Mouse (Mus musculus) thymus, postnatal 25 days (tissue): ENCODE results near the gene Vps9d1.
"Not testable (repeated sequence)": the region's sequence is repeated elsewhere in the genome, so short reads cannot be mapped to it uniquely, and the experiment has no call there.

ENCODE experiments used
- DNase-seq: peaks from one replicate; pipeline ENCODE4 v3.0.0; 2022

The Vps9d1 gene

DNA sequence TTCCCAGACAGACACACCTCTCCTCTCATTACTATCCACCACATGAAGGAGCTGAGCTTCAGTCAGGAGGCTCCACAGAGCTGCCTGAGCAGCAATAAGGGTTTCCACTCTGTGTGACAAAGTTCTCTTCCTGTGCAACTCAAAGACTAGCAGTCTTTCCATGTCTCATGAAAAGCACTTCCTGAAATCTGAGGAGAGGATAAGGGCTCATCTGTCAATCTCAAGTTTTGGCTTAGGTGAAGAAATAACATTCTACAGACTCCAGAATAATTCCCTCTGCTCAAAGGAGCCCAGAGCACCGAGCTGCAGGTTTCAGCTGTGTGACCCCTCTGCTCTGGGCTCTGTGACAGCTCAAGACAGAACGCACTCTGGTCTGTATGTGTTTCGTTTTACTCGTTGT lies 1.2 kb downstream of the Vps9d1 start:
- DNase-seq = no peak

DNA sequence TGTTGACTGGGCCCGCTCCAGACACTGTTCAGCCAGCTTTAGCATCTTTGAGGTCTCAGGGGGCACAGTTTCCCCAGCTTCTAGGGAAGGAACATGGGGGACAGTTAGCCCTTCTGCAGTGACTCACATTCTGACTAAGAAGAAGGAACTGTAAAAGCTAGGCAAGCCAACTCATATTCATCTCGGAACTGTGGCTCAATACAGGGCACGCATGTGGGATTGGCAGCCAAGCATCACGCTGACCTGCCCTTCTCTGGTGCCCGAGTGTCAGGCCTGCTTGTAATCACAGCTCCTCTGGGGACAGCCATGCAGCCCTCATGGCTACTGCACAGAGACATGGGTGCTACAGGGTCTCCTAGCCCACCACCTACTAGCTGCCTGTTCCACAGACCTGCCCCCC lies 3.2 kb downstream of the Vps9d1 start:
- no peak for DNase-seq

DNA sequence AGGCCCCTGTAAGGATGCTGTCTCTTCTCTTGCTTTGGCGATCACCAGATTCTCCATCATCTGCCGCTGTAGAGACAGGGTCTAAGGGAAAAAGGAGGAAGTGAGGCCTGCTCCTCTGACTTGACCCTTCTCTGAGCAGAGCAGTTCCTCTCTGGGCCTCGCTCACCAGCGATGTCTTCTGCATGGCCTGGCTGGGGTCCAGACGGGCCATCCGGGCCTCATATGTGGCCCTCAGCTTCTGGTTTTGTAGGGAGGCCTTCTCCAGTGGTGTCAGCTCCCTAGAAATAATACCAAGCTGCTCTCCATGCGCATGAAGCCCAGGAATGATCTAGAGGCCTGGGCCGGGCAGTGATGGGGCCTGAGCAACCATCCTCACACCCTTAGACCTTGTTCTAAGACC lies 5.6 kb downstream of the Vps9d1 start:
- no peak for DNase-seq

DNA sequence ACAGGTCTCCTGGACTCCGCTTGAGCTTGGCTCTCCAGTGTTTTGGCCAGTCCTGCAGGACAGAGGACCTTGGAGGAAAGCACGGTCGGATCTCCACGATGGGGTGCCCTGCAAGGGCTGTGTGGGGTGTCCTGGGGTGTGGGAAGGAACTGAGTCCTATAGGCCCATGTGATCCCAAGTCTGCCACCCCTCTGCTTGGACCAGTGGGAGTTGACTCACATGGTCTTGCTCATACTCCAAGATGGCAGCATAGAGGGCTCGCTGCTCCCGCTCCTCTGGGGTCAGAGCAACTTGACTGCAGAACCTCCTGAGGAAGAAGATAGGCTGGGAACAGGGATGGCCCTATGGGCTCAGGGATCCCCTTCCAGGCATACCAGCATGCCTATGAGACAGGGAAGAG lies 6.4 kb downstream of the Vps9d1 start:
- DNase-seq = no peak

DNA sequence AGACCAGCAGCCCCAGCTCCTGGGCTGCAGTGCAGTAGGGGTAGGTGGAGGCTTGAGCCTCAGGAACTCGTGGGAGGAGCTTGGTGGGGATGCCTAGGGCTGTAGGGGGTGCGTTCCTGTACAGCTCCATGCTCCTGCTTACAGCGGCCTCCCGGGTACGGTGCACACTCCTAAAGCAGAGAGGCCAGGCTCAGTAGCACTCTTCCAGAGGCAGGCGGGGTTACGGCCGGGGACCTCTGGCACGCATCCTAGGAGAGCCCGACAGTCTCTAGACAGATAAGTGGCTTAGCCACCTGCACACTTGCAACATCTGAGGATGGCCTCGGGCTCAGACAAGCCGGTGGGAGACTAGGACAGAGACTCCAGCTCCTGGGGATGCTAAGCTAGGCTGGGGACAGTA lies 8.6 kb downstream of the Vps9d1 start:
- no peak for DNase-seq

DNA sequence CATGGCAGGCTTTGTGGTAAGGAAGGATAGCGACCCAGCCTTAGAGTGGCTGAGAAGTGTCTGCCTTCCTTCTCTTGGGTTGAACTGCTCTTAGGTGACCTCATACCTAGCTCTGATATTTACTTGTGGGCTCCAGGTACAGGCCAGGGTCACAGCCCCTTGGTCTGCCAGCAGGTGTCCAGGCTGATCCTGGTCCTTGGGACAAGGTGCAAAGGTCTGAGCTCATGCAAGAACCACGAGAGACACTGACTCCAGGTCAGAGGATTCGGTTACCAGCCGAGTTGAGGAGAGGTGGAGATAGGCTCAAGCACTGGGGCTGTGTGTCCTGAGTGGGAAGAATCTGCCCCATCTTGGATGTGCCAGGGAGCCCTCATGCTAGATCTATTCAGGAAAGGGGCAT lies 9.8 kb downstream of the Vps9d1 start:
- DNase-seq = no peak

DNA sequence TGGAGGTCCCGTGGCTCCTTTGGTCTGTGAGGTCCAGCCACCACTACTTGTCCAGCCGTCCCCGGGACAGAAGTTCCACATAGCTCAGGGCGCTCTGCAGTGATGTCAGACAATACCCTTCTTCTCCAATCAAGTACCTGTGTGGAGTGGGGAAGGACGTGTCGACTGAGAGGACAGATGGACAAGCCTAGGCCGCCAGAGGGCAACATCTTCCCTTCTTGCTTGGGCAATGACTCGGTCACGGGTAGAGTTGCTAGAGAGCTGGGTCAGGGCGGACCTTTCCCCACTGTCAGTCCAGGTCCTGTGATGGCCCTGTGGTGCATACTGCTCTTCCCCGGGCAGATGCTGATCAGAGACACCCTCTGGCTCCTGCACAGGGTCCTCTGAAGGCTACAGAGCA lies 11.1 kb downstream of the Vps9d1 start:
- no peak for DNase-seq

DNA sequence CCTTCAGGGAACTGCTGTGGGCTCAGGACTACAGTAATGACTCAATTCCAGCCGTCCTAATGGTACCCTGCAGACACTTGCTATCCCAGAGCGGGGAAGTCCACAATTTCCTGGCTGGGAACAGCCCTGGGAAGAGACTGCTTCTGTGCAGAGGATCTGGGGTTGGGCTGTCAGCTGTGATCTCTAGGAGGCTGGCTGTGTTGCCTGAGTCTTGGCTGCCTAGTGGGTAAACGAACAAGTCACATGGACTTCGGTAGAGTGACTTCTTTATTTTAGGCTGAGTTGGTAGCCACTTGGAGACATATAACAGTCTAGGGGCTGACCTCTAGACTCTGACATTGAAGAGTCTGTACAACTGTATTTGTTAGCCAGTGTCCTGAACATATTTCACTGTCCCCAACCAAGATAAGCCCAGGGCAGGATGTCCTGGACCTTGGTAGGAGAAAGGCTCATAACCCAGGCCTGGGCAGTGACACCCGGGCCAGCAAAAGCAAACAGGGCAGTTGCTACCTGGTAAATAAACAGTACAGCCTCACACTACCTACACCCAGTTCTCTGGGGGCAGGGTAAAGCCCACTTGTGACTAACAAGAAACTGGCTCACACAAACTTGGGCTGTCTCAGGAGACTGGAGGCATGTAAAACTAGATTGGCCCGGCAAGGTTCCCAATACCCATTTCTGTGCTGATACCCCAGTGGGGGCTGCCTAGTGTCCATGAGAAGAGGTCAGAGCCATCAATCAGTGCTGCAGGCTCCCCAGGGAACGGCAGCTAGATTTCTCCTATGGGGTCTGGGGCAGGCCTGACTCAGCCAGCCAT lies 11.8 kb downstream of the Vps9d1 start:
- no peak for DNase-seq

DNA sequence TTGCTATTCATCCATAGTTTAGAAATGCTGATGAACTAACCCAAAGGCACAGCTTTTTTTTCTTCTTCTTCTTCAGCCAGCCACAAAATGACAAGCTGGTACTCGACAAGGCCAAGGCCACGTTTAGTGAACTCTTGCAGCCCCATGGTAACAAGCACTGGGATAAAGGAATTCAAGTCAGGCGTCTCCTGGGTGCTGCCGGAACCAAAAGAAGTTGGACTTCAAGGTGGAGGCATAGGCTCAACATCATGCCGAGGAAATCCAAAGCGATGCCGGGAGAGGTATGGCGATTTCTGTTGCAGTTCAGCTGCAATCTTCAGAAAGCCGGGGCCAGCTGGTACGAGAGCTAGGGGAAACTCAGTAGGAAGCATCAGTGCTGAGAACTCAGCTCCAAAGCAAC lies 14.8 kb downstream of the Vps9d1 start:
- no peak for DNase-seq

DNA sequence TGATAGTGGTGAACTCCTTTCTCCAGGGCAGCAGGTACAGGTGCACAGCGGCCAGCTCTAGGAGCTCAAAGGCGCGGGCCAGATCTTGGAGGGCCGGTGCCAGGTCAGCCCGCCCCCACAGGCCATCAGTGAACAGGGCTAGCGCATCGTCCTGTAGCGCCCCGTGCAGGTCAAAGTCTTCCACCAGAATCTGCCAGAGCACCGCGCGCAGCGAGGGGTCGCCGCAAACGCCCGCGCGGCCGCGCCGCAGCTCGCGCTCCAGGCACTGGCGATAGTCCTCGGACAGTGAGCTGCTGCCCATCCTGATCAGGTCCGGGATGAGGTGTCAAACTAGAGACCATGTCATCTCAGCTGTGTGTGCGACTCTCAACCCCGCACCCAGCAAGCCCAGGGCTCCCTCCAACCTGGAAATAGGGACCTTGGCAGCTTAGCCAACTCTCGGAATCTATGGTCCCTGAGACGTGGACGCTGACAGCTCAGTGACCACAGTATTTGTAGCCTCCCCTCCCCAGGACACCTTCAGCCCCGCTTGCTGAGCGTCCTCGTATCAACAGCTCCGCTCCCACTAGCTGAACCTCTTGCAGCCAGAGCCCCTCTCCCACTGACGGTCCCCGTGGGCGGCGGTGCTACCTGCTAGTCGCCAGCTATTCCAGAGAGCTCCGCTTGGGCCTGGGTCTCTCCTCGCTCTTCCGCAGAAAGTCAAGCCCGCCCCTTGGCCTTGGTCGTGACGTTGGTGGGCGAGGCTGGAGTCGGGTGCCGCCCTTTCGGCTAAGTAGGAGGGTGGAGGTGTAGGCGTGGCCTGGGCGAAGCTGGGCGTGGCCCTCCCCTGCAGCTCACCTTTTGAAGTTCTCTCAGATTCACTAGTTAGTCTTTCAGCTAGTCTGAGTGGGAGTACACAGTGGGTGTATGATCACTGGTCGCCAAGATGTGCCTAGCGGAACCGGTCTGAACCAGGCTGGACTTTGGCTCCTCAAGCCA lies 18.3 kb downstream of the Vps9d1 start, which contains the start of gene Spata2l:
Gene Spata2l, minus strand, starts transcription at position 714 of the 978 bp plus-strand sequence.
- DNase-seq = peak; percentile 97

DNA sequence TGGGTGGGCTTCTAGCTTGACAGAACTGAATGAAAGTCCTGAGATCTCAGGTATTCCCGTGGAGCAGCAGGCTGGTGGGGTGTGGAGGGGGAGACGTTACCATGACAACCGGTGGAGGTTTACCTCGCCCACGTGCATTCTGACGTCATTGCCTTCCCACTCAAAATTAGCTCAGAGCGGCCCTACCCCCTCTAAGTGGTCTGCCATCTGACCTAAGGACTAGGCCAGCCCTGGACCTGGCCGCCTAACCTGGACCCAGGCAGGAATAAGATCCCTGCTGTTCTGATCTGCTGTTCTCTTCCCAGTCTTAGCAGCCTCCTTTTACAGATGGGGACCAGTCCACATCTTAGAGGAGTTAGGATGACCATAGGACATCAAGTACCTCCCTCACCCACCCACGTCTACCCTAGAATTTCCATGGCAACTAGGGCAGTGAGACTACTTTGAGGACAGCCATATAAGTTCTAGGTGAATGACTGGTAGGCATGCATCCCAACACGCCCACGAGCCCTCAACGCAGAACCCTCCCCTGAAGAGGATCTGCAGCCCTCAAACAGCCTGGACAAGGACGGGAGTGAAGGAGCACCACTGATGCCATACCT lies 19.1 kb downstream of the Vps9d1 start:
- no peak for DNase-seq

DNA sequence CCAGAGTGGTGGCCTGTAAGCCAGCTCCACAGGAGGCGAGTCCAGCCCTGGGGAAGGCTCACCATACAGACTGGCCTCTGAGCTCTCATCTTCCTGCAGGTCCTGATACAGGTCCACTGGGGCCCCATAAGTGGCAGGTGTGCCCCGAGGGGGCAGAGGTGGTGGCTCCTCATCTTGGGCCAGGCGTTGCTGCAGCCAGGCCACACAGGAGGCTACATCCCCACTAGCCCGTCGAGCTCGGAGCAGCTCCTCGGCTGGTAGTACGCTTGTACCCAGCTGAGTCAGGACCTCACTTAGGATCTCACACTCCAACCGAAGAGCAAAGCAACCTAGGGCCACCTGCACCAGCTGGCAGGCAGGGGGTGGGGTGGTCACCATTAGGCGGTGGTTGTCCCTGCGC lies 20.4 kb downstream of the Vps9d1 start:
- DNase-seq = no peak

DNA sequence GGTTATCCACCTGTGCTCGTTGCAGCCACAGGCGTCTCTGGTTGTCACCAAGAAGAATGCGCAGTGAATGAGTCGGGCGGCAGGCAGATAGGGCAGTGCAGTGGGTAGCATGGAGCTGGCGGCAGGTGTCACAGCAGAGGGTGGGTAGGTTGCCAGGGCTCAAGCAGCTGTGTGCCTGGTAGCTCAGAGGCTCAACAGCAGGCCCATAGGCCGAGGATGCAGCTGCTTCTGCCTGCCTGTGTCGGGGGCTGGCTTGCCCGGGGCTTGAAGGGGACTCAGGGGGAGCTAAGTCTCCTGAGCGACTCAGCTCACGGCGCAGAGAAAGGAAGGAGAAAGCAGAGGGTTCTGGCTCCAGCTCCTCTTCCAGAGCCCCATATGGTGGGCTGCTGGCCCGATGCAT lies 20.8 kb downstream of the Vps9d1 start:
- no peak for DNase-seq

DNA sequence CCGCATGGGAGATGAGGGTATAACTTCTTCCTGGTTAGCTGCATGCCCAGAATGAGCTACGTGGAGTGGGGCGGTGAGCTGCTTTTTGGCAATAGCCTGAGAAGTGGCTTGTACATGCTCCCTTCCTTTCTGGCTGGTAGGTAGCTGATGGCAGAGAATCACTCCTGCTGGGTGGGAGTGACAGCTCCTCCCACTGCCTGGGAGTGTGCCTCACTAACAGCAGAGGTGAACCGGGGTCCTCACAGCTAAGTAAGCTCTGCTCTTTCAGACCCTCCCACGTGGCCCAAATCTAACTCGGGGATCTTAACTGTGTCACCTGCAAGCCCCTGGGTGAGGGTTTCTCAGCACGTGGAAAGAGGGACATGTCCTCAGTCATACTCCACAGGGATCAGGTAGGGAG lies 21.6 kb downstream of the Vps9d1 start:
- no peak for DNase-seq

DNA sequence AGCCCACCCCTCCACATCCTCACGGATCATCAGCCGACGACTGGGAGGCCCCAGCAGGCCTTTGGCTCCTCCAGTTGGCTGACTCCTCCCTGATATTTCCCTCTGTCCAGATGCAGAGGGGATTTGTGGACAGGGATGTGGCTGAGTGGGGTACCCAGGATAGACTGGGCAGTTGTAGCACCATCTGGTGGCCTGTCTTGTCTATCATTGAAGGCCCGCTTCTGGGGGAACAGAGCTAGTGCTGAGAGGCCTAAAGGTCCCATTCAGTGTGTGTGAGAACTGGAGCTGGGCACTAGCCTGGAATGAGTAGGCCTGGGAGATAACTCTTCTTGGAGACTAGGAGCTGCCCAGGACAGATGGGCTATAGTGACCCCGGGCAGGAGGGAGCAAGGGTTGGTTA lies 22.4 kb downstream of the Vps9d1 start:
- DNase-seq = no peak

DNA sequence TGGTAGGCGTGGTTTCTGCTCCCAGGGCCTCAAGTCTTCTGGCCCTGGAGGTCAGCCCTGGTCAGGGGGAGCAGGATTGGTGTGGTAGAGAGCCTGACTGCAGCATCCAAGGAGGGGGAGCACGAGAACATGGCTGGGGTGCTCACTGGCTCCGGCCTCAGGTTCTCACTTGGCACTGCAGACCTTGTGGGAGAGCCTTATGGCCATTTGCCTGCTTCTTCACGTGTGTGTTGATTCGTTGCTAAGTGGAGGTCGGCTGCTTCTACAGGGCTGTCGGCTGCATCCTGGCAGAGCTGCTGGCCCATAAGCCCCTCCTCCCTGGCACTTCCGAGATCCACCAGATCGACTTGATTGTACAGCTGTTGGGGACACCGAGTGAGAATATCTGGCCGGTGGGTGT lies 23.8 kb downstream of the Vps9d1 start:
- not testable (repeated sequence) for DNase-seq

DNA sequence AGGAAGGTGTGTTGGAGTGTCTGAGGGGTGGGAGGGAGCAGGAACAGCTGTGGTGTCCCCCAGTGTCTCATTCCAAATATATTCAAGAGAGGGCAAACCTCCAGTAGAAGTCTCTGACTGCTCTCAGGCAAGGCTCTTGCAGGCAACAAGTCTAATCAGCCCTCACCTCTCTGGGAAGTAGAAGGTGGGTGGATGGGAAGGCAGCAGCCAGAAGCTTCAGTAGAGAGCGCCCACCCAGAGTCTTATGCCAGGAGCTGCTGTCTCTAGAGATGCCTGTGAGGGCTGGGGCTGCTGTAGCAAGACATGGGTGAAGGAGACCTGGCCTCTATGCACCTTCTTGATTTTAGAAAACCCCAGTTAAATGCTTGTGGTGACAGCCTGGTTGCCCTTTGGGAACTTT lies 25.7 kb downstream of the Vps9d1 start:
- no peak for DNase-seq

DNA sequence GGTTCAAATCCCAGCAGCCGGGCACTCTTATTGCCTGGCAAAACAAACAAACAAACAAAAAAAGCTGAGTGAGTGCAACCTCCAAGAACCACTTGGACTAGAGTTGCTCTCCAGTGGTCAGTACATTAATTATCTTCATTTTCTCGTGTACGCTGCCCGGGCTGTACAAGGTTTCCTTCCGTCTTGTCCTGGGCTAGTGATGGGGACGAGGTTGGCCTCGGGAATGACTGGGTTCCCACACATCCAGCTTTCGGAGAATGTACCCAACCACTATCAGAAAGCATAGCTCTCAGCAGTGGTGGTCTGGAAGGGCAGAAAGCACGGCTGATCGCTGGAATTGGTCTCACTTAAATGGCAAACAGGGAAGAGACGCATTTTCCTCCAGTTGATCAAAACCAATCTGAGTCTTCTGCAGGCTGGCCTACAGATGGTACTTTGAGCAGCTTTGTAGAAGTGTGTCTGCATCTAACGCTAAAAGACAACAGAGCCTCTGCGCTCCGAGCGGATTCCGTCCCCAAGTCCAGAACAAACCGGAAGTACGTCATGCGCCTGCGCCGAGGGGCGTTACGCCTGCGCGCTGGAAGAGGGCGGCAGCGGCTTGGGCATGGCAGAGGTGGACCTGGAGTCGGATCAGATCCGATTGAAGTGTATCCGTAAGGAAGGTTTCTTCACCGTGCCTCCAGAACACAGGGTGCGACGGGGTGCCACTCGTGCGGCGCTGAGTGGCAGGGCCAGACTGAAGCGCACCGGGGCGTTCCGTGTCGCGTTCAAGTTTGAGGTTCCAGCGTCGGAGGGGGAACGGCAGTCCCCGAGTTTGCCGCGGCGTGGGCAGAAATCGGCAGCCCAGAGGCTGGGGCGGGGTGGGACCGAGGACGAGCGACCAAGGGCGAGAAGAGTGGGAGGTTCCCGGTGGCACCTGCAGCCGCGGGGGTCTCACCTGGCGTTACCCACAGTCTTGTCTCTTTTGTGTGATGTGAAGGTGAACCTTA lies 29.6 kb downstream of the Vps9d1 start, which contains the start of gene Cdk10:
Gene Cdk10, plus strand, starts transcription at position 565 of the 989 bp plus-strand sequence.
- peak; percentile 89 for DNase-seq

DNA sequence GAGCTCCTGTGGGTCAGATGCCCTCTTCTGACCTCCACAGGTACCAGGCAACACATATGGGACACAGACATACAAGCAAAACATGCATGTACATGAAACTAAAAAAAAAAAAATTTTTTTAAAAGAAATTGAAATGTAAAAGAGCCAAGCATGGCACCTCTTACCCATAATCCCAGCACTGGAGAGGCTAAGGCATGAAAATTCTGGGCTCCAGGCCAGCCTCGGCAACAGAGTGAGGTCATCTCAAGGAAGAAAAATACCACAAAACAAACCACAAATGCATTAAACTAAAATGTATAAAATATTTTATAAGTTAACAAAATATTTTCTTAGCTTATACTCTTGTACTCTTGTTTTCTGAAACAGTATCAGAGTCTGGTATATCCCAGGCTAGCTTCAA lies 33.2 kb downstream of the Vps9d1 start:
- no peak for DNase-seq

DNA sequence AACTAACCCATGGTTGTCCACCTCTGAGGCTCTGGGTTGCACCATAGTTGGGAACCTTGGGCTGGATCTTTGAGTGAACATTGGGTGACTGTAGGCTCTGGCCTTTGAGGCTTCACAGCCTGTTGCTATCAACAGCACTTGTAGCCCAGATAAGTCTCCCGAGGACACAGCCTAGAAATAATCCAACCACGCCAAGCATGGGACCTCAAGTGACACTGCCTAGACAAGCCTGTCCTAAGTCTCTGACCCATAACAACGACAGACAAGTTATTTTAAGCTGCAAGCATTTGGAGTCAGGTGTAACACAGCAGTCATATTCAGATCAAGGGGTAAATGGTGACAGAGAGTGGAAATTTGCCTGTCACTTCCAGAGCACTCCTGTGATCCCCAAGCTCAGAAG lies 38.7 kb downstream of the Vps9d1 start:
- DNase-seq = no peak

DNA sequence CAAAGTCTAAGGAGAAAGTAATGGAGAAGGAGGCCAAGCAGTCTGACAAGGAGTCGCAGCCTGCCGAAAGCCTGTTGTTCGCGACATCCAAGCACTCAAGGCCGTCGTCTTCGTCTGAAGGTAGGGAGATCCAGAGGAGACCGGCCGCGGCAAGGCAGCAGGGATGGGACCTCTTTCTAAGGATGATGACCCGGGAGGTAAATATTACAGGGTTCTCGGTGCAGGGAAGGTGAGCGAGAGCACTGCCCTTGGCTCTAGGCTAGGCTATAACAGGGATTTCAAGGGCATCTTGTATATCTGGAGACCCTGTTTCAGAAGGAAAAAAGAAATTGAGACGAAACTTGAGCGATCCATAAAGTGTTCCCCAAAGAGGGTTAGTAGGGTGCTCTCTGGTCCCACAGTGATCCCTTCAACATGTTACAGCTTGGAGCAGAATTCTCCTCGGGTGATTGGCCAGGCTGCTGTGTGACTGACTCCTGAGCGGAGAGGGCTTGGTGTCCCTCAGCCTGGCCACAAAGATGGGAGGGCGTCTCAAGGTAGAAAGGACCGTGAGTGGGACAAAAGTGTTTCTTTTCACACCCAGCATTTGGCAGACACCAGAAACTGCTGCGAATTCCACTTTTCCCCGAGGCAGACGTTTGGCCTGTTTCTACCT lies 40.9 kb downstream of the Vps9d1 start:
- DNase-seq = no peak
